Mouse (Mus musculus) embryonic facial prominence, embryonic 12.5 days (tissue): Measurements from ENCODE around the gene Map3k10. TPM values are rescaled to one million over a fixed set of nuclear protein-coding genes. Genes with fewer than 3 reads are reported as not detected.
A peak's percentile ranks its signal among the peaks of the same experiment; 100 is the strongest.

Experiments
- ATAC-seq: fragments of 200-750 bp; cut with Nextera tagmentation; 2 replicates; pipeline ENCODE4 v1.8.0; 2017; ENCODE audit not compliant: insufficient number of reproducible peaks, insufficient read depth, low FRiP score, low TSS enrichment
- H3K27ac ChIP-seq: fragments of 300-500 bp; sonication (generic); 2 replicates; pipeline ENCODE4 v1.5.1; 2016; ENCODE audit warnings: mild to moderate bottlenecking
- H3K27me3 ChIP-seq: fragments of 300-500 bp; sonication (generic); 2 replicates; pipeline ENCODE4 v1.6.1; 2016; ENCODE audit warnings: mild to moderate bottlenecking, moderate library complexity
- H3K36me3 ChIP-seq: fragments of 300-500 bp; sonication (generic); 2 replicates; pipeline ENCODE4 v1.6.1; 2016; ENCODE audit warnings: mild to moderate bottlenecking
- H3K4me1 ChIP-seq: fragments of 300-500 bp; sonication (generic); 2 replicates; pipeline ENCODE4 v1.6.1; 2016
- H3K4me2 ChIP-seq: fragments of 300-500 bp; sonication (generic); replicated peaks from 2 replicates; pipeline ENCODE4 v1.6.1; 2016; ENCODE audit warnings: mild to moderate bottlenecking, moderate library complexity
- H3K4me3 ChIP-seq: fragments of 300-500 bp; sonication (generic); 2 replicates; pipeline ENCODE4 v1.5.1; 2016; ENCODE audit warnings: mild to moderate bottlenecking
- H3K9ac ChIP-seq: fragments of 300-500 bp; sonication (generic); 2 replicates; pipeline ENCODE4 v1.6.1; 2016; ENCODE audit warnings: mild to moderate bottlenecking, moderate library complexity
- H3K9me3 ChIP-seq: fragments of 300-500 bp; sonication (generic); 2 replicates; pipeline ENCODE4 v1.6.1; 2016; ENCODE audit warnings: mild to moderate bottlenecking, moderate library complexity
- WGBS: fragments of 180-500 bp; shearing (Covaris S2); methylation state at CpG from one replicate; pipeline ENCODE4 v1.1.7; 2016; 5-methylcytosine and 5-hydroxymethylcytosine counted together
- polyA plus RNA-seq: library from polyadenylated mRNA; unstranded; fragments of >200 nt; fragmentation: Nextera tagmentation; extraction: Ambion mirVana; gene quantifications from 2 replicates; pipeline ENCODE4 v1.2.1, GENCODE M21; 2016

The Map3k10 gene
- 14.0 and 16.6 TPM in 2 replicates for polyA plus RNA-seq

- WGBS: under 1% methylated on average over 31 of the region's 31 CpGs
- H3K9me3 ChIP-seq: no peaks in the 10 kb centered on the region
- peak; percentile 94 for ATAC-seq
Measured at GRCm38 (mm10) chr7:27674522-27675221, at the start of gene Map3k10. Gene Map3k10 (minus strand): TSS chr7:27674598.

DNA sequence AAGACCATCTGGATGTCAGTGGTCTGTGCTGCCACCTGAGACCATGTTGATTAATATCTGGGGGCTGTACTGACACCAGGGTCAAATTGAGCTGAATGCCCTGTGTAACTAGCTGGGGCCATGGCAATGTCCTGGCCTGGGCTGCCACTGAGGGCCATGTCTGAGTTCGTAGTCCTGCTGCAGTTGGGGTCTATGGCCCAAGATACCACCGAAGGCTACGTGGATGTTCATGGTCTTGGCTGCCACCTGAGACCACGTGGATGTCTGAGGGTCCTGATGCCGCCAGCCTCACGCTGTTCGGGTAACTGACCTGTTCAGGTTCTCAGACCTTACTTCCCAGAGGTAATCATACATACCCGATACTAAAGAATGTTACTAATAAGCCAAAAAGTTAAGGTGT lies 47.6 kb upstream of the Map3k10 start:
- H3K27me3 ChIP-seq: no peaks in the 10 kb centered on the region
- no peak overlapping the region for H3K9ac ChIP-seq
- ATAC-seq: no peak
- H3K4me2 ChIP-seq: no peak overlapping the region
- 85% methylated on average over 8 of the region's 8 CpGs for WGBS
- H3K27ac ChIP-seq: no peak overlapping the region
- H3K36me3 ChIP-seq: no peaks in the 10 kb centered on the region
- H3K4me3 ChIP-seq: no peak overlapping the region
- no peaks in the 10 kb centered on the region for H3K4me1 ChIP-seq
- peaks cover 4% of the 10 kb centered on the region; the same call in 1 of the 2 replicates for H3K9me3 ChIP-seq

More at GRCm38 (mm10) chr7:27674522-27675221, at the start of gene Map3k10:
- H3K9ac ChIP-seq: peak within 1 kb of the TSS; percentile 90
- peaks cover 15% of the 10 kb centered on the region for H3K4me1 ChIP-seq
- H3K27me3 ChIP-seq: no peaks in the 10 kb centered on the region
- H3K4me2 ChIP-seq: peak within 1 kb of the TSS; percentile 99
- peak within 1 kb of the TSS; percentile 85 for H3K4me3 ChIP-seq
- peaks cover 16% of the 10 kb centered on the region for H3K36me3 ChIP-seq
- H3K27ac ChIP-seq: peak within 1 kb of the TSS; percentile 92

GRCm38 (mm10) chr7:27710402-27710801 lies 36.0 kb upstream of the Map3k10 start:
- Histone ChIP-seq H3K9ac (no peak overlapping the region), H3K27me3 (no peaks in the 10 kb centered on the region), H3K4me1 (no peaks in the 10 kb centered on the region), H3K4me3 (no peak overlapping the region), H3K36me3 (no peaks in the 10 kb centered on the region), H3K27ac (no peak overlapping the region), H3K4me2 (no peak overlapping the region), H3K9me3 (peaks cover 3% of the 10 kb centered on the region; the same call in 1 of the 2 replicates)
- WGBS: 87% methylated on average over 7 of the region's 7 CpGs
- no peak for ATAC-seq

GRCm38 (mm10) chr7:27696711-27697110 lies 22.3 kb upstream of the Map3k10 start:
- Histone ChIP-seq H3K4me1 (no peaks in the 10 kb centered on the region), H3K27ac (no peak overlapping the region), H3K36me3 (no peaks in the 10 kb centered on the region), H3K4me3 (no peak overlapping the region), H3K27me3 (no peaks in the 10 kb centered on the region), H3K9ac (no peak overlapping the region), H3K4me2 (no peak overlapping the region), H3K9me3 (no peaks in the 10 kb centered on the region)
- 27% methylated on average over 3 of the region's 3 CpGs for WGBS
- ATAC-seq: no peak

DNA sequence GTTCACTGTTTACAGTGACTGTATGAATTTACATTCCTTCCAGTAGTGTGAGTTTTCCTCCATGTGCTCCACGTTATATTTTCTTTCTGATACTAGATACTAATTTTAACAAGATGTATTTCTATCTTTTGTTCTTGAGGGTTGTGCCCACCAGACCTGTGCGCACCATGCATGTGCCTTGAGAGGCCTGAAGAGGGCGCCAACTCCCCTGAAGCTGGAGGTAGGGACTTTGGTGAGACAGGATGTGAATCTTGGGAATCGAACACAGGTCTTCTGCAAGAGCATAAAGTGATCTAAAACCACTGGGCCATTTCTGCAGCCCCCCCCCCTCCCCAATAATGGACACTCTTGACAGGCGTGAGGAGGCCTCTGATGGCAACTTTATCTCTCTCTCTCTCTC lies 16.7 kb upstream of the Map3k10 start:
- 44% methylated on average over 5 of the region's 5 CpGs for WGBS
- Histone ChIP-seq H3K4me2 (no peak overlapping the region), H3K36me3 (no peaks in the 10 kb centered on the region), H3K4me3 (no peak overlapping the region), H3K9ac (no peak overlapping the region), H3K27me3 (no peaks in the 10 kb centered on the region), H3K9me3 (no peaks in the 10 kb centered on the region), H3K4me1 (0 out of 2 replicates have a peak, but pooled peaks cover 9% of the 10 kb centered on the region), H3K27ac (no peak overlapping the region)
- ATAC-seq: no peak

- H3K4me1 ChIP-seq: 0 out of 2 replicates have a peak, but pooled peaks cover 13% of the 10 kb centered on the region
- peak within 1 kb of the TSS; percentile 49 for H3K4me3 ChIP-seq
- peak within 1 kb of the TSS; percentile 63 for H3K9ac ChIP-seq
- WGBS: under 1% methylated on average over 19 of the region's 19 CpGs
- ATAC-seq: peak; percentile 99
- no peaks in the 10 kb centered on the region for H3K36me3 ChIP-seq
- H3K27ac ChIP-seq: peak within 1 kb of the TSS; percentile 88
- H3K9me3 ChIP-seq: no peaks in the 10 kb centered on the region
- H3K27me3 ChIP-seq: no peaks in the 10 kb centered on the region
- peak within 1 kb of the TSS; percentile 65 for H3K4me2 ChIP-seq
Measured at GRCm38 (mm10) chr7:27688815-27689612, 14.6 kb upstream of the Map3k10 start, which contains the start of gene Zfp607b. Gene Zfp607b (plus strand): TSS chr7:27689340.

- Histone ChIP-seq H3K4me2 (peak overlapping the region; percentile 65), H3K9me3 (no peaks in the 10 kb centered on the region), H3K4me1 (0 out of 2 replicates have a peak, but pooled peaks cover 13% of the 10 kb centered on the region), H3K4me3 (peak overlapping the region; percentile 49), H3K27ac (peak overlapping the region; percentile 88), H3K36me3 (no peaks in the 10 kb centered on the region), H3K9ac (peak overlapping the region; percentile 63; the same call in 1 of the 2 replicates), H3K27me3 (no peaks in the 10 kb centered on the region)
- no peak for ATAC-seq
- 41% methylated on average over 14 of the region's 14 CpGs for WGBS
Measured at GRCm38 (mm10) chr7:27688246-27688788, 13.9 kb upstream of the Map3k10 start.

GRCm38 (mm10) chr7:27687836-27688235 lies 13.4 kb upstream of the Map3k10 start:
- no peaks in the 10 kb centered on the region for H3K36me3 ChIP-seq
- H3K27ac ChIP-seq: no peak overlapping the region
- H3K4me3 ChIP-seq: peak overlapping the region; percentile 49; the same call in 1 of the 2 replicates
- H3K4me1 ChIP-seq: 0 out of 2 replicates have a peak, but pooled peaks cover 13% of the 10 kb centered on the region
- WGBS: 75% methylated on average over 3 of the region's 3 CpGs
- H3K9ac ChIP-seq: no peak overlapping the region
- no peaks in the 10 kb centered on the region for H3K9me3 ChIP-seq
- H3K4me2 ChIP-seq: peak overlapping the region; percentile 65
- H3K27me3 ChIP-seq: no peaks in the 10 kb centered on the region
- ATAC-seq: no peak

- H3K9me3 ChIP-seq: no peaks in the 10 kb centered on the region
- WGBS: 81% methylated on average over 1 of the region's 1 CpGs
Measured at GRCm38 (mm10) chr7:27687043-27687442, 12.6 kb upstream of the Map3k10 start.

GRCm38 (mm10) chr7:27685681-27686080 lies 11.3 kb upstream of the Map3k10 start:
- H3K9me3 ChIP-seq: no peaks in the 10 kb centered on the region
- WGBS: 0% methylated on average over 6 of the region's 6 CpGs
- H3K9ac ChIP-seq: no peak overlapping the region
- no peaks in the 10 kb centered on the region for H3K36me3 ChIP-seq
- no peak for ATAC-seq
- 0 out of 2 replicates have a peak, but pooled peaks cover 13% of the 10 kb centered on the region for H3K4me1 ChIP-seq
- H3K27ac ChIP-seq: no peak overlapping the region
- peak overlapping the region; percentile 23 for H3K4me2 ChIP-seq
- no peak overlapping the region for H3K4me3 ChIP-seq
- H3K27me3 ChIP-seq: no peaks in the 10 kb centered on the region

More at GRCm38 (mm10) chr7:27687043-27687442, 12.6 kb upstream of the Map3k10 start:
- Histone ChIP-seq H3K4me2 (no peak overlapping the region), H3K36me3 (no peaks in the 10 kb centered on the region), H3K4me1 (0 out of 2 replicates have a peak, but pooled peaks cover 13% of the 10 kb centered on the region), H3K27ac (no peak overlapping the region), H3K27me3 (no peaks in the 10 kb centered on the region), H3K9ac (no peak overlapping the region), H3K4me3 (no peak overlapping the region)
- no peak for ATAC-seq

DNA sequence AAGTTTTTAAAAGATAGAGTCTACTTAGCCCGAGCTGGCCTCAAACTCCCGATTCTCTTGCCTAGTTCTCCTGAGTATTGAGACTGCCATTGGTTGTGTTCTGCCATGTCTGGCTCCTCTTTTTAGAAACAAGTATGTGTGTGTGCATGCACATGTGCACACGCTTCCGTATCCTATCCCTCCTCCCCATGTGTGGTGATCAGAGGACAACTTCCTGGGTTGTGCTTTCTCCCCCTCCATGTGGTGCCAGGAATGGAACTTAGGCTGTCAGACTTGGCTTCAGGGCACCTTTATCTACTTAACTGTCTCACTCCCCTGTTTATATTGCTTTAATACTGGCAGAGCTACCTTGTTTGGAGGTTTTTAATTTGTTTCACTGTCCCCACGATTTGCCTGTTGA lies 10.8 kb upstream of the Map3k10 start:
- no peak overlapping the region for H3K4me3 ChIP-seq
- ATAC-seq: no peak
- H3K9ac ChIP-seq: no peak overlapping the region
- H3K27me3 ChIP-seq: no peaks in the 10 kb centered on the region
- WGBS: 41% methylated on average over 5 of the region's 5 CpGs
- 0 out of 2 replicates have a peak, but pooled peaks cover 13% of the 10 kb centered on the region for H3K4me1 ChIP-seq
- no peaks in the 10 kb centered on the region for H3K9me3 ChIP-seq
- no peaks in the 10 kb centered on the region for H3K36me3 ChIP-seq
- H3K4me2 ChIP-seq: peak overlapping the region; percentile 23
- no peak overlapping the region for H3K27ac ChIP-seq
